Mouse (Mus musculus): ENCODE results near the gene Olfr374. TPM values are rescaled to one million over a fixed set of nuclear protein-coding genes. Genes with fewer than 3 reads are reported as not detected.

The Olfr374 gene
- polyA plus RNA-seq (2017; shearing (Covaris generic)), result 0.05 TPM

DNA sequence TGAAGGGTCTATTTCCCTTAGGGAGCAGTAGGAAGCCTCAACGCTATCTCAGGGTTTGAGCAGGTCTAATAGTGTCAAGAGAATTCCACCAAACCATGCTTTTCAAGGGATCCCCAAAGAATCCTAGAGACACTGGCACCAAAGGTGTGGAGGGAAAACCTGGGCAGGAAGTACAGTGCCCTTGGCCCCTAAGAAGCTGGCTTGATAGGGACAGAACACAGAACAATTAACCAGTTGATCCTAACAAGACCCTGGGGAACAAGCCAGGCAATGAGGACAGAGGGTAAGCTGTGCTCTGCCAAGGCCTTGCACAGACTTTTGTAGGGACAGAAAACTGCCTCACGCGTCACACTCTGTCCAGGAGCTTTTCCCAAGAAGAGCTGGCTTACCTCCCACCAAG is at the start of gene Olfr374:
Olfr374 (plus strand) TSS at position 301 of the 400 bp plus-strand sequence.

DNA sequence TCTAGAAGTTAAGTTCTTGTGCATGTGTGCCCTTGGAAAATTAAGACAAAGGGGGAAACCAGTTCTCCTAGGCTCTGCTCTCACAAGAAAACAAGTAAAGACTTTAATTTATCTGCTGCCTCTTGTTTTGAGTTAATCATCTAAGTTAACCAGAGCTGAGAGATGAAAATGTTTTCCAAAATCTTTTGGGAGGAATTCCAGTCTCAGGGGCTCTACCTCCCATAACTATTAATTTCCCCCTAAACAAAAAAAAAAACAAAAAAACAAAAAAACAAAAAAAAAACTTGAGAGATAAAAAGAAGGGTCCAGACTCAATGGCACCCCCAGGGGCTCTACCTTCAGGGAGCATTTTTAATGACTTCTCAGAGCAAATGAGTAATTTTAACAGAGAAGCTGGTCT is 24.0 kb upstream of the Olfr374 start, which contains the start of gene Olfr373:
Olfr373 (plus strand) TSS at position 301 of the 400 bp plus-strand sequence.

GRCm38 (mm10) chr8:72134756-72135445 is 28.1 kb downstream of the Olfr374 start, which contains the start of gene Tpm4:
Tpm4 (plus strand) TSS chr8:72134975.

GRCm38 (mm10) chr8:72160707-72161697 is 54.2 kb downstream of the Olfr374 start, which contains the start of gene Rab8a:
Rab8a (plus strand) TSS chr8:72161200.

Other genes starting within 250 kb of the Olfr374 start
- 3.6 TPM for gene Zfp709, start 225.0 kb upstream of the Olfr374 start, polyA plus RNA-seq (2017; shearing (Covaris generic))
- gene Zfp882, start 198.4 kb upstream of the Olfr374 start, polyA plus RNA-seq (2017; shearing (Covaris generic)), result 2.0 TPM
- gene Zfp617, start 198.4 kb upstream of the Olfr374 start, polyA plus RNA-seq (2017; shearing (Covaris generic)), result 7.9 TPM
- gene Zfp961, start 156.0 kb upstream of the Olfr374 start, polyA plus RNA-seq (2017; shearing (Covaris generic)), result 7.0 TPM
- gene Cyp4f18, start 97.4 kb upstream of the Olfr374 start, polyA plus RNA-seq (2017; shearing (Covaris generic)), result not detected
- not detected for gene Olfr372, start 65.8 kb upstream of the Olfr374 start, polyA plus RNA-seq (2017; shearing (Covaris generic))
- 0.67 TPM for gene Olfr373, start 23.9 kb upstream of the Olfr374 start, polyA plus RNA-seq (2017; shearing (Covaris generic))
- 449 TPM for gene Tpm4, start 27.9 kb downstream of the Olfr374 start, polyA plus RNA-seq (2017; shearing (Covaris generic))
- gene Rab8a, start 54.2 kb downstream of the Olfr374 start, polyA plus RNA-seq (2017; shearing (Covaris generic)), result 196 TPM
- 10.6 TPM for gene Hsh2d, start 82.6 kb downstream of the Olfr374 start, polyA plus RNA-seq (2017; shearing (Covaris generic))
- gene Cib3, start 105.8 kb downstream of the Olfr374 start, polyA plus RNA-seq (2017; shearing (Covaris generic)), result 0.31 TPM
- gene Gm11034, start 106.6 kb downstream of the Olfr374 start, polyA plus RNA-seq (2017; shearing (Covaris generic)), result not detected
- gene Fam32a, start 112.7 kb downstream of the Olfr374 start, polyA plus RNA-seq (2017; shearing (Covaris generic)), result 76.8 TPM
- 131 TPM for gene Ap1m1, start 133.0 kb downstream of the Olfr374 start, polyA plus RNA-seq (2017; shearing (Covaris generic))
- gene Gm10282, start 198.2 kb downstream of the Olfr374 start, polyA plus RNA-seq (2017; shearing (Covaris generic)), result 2.4 TPM
- 1,004 TPM for gene Klf2, start 212.0 kb downstream of the Olfr374 start, polyA plus RNA-seq (2017; shearing (Covaris generic))

All from effector memory CD4-positive, alpha-beta T cell, adult 5 months (primary cell).